Mouse (Mus musculus) hindbrain, embryonic 11.5 days (tissue): Measurements from ENCODE around the gene Thbs1. TPM values are rescaled to one million over a fixed set of nuclear protein-coding genes. Genes with fewer than 3 reads are reported as not detected.

Source experiments
- ATAC-seq: fragments of 200-750 bp; cut with Nextera tagmentation; 2 replicates; pipeline ENCODE4 v1.8.0; 2017; ENCODE audit warnings: mild to moderate bottlenecking, moderate TSS enrichment, moderate library complexity; ENCODE audit not compliant: low FRiP score
- DNase-seq: peaks from one replicate; pipeline ENCODE4 v3.0.0-alpha.2; 2015; ENCODE audit warnings: low spot score
- H3K27ac ChIP-seq: fragments of 300-500 bp; sonication (generic); 2 replicates; pipeline ENCODE4 v1.5.1; 2014; ENCODE audit warnings: mild to moderate bottlenecking, low read depth, low read length
- H3K27me3 ChIP-seq: fragments of 300-500 bp; sonication (generic); 2 replicates; pipeline ENCODE4 v1.6.1; 2014; ENCODE audit warnings: mild to moderate bottlenecking, low read length, moderate library complexity, mixed read lengths; ENCODE audit not compliant: control insufficient read depth, insufficient read depth
- H3K36me3 ChIP-seq: fragments of 300-500 bp; sonication (generic); 2 replicates; pipeline ENCODE4 v1.6.1; 2014; ENCODE audit warnings: mild to moderate bottlenecking, low read length, moderate library complexity, mixed read lengths; ENCODE audit not compliant: control insufficient read depth, insufficient read depth
- H3K4me1 ChIP-seq: fragments of 300-500 bp; sonication (generic); replicated peaks from 2 replicates; pipeline ENCODE4 v1.6.1; 2014; ENCODE audit warnings: low read length, mixed read lengths; ENCODE audit not compliant: control insufficient read depth, insufficient read depth
- H3K4me2 ChIP-seq: fragments of 300-500 bp; sonication (generic); replicated peaks from 2 replicates; pipeline ENCODE4 v1.6.1; 2014; ENCODE audit warnings: mild to moderate bottlenecking, low read depth, low read length
- H3K4me3 ChIP-seq: fragments of 300-500 bp; sonication (generic); 2 replicates; pipeline ENCODE4 v1.5.1; 2014; ENCODE audit warnings: low read depth, low read length
- H3K9ac ChIP-seq: fragments of 300-500 bp; sonication (generic); 2 replicates; pipeline ENCODE4 v1.6.1; 2014; ENCODE audit warnings: low read depth, low read length
- H3K9me3 ChIP-seq: fragments of 300-500 bp; sonication (generic); 2 replicates; pipeline ENCODE4 v1.6.1; 2016; ENCODE audit warnings: low read length; ENCODE audit not compliant: control insufficient read depth
- WGBS: fragments of 180-500 bp; shearing (Covaris S2); extraction: QIAGEN DNeasy Blood & Tissue Kit; methylation state at CpG from one replicate; pipeline ENCODE4 v1.1.7; 2014; 5-methylcytosine and 5-hydroxymethylcytosine counted together
- polyA plus RNA-seq: library from polyadenylated mRNA; unstranded; fragments of >200 nt; fragmentation: Nextera tagmentation; extraction: Ambion mirVana; gene quantifications from 2 replicates; pipeline ENCODE4 v1.2.1, GENCODE M21; 2014

Thbs1 gene
- polyA plus RNA-seq, 1 experiment from 2014 or later: 39.9 TPM

GRCm38 (mm10) chr2:118125211-118125939 is 13.7 kb downstream of the Thbs1 start:
- no peaks in the 10 kb centered on the region for H3K9me3 ChIP-seq
- no peak overlapping the region for H3K4me2 ChIP-seq
- H3K9ac ChIP-seq: no peak overlapping the region
- no peaks in the 10 kb centered on the region; the same call in 1 of the 2 replicates for H3K36me3 ChIP-seq
- ATAC-seq (no peak), DNase-seq (no peak)
- H3K27me3 ChIP-seq: no peaks in the 10 kb centered on the region
- H3K4me1 ChIP-seq: no peaks in the 10 kb centered on the region
- H3K27ac ChIP-seq: no peak overlapping the region
- H3K4me3 ChIP-seq: no peak overlapping the region
- 74% methylated on average over 11 of the region's 11 CpGs for WGBS

GRCm38 (mm10) chr2:118125943-118126470 is 14.3 kb downstream of the Thbs1 start:
- Histone ChIP-seq H3K27me3 (no peaks in the 10 kb centered on the region), H3K9me3 (no peaks in the 10 kb centered on the region), H3K4me1 (no peaks in the 10 kb centered on the region), H3K36me3 (no peaks in the 10 kb centered on the region; the same call in 1 of the 2 replicates), H3K9ac (no peak overlapping the region), H3K4me2 (no peak overlapping the region), H3K4me3 (no peak overlapping the region), H3K27ac (no peak overlapping the region)
- ATAC-seq: no peak
- DNase-seq: no peak
- 74% methylated on average over 7 of the region's 7 CpGs for WGBS

GRCm38 (mm10) chr2:118127516-118128288 is 16.0 kb downstream of the Thbs1 start:
- no peaks in the 10 kb centered on the region for H3K27me3 ChIP-seq
- DNase-seq (no peak), ATAC-seq (no peak)
- WGBS: 89% methylated on average over 5 of the region's 5 CpGs
- H3K9ac ChIP-seq: no peak overlapping the region
- H3K36me3 ChIP-seq: no peaks in the 10 kb centered on the region; the same call in 1 of the 2 replicates
- no peaks in the 10 kb centered on the region for H3K4me1 ChIP-seq
- no peak overlapping the region for H3K27ac ChIP-seq
- no peak overlapping the region for H3K4me3 ChIP-seq
- H3K9me3 ChIP-seq: no peaks in the 10 kb centered on the region
- H3K4me2 ChIP-seq: no peak overlapping the region

- ATAC-seq: no peak
- H3K4me1 ChIP-seq: no peaks in the 10 kb centered on the region
- H3K4me3 ChIP-seq: no peak overlapping the region
- H3K27ac ChIP-seq: no peak overlapping the region
- H3K27me3 ChIP-seq: no peaks in the 10 kb centered on the region
- H3K36me3 ChIP-seq: no peaks in the 10 kb centered on the region; the same call in 1 of the 2 replicates
- H3K9me3 ChIP-seq: no peaks in the 10 kb centered on the region
- WGBS: 87% methylated on average over 3 of the region's 3 CpGs
- H3K4me2 ChIP-seq: no peak overlapping the region
- DNase-seq: no peak
- H3K9ac ChIP-seq: no peak overlapping the region
Measured at GRCm38 (mm10) chr2:118128313-118128712, 16.6 kb downstream of the Thbs1 start.

- Histone ChIP-seq H3K27me3 (no peaks in the 10 kb centered on the region), H3K36me3 (no peaks in the 10 kb centered on the region), H3K4me3 (no peak overlapping the region), H3K27ac (no peak overlapping the region), H3K9ac (no peak overlapping the region), H3K4me2 (no peak overlapping the region), H3K4me1 (no peaks in the 10 kb centered on the region), H3K9me3 (no peaks in the 10 kb centered on the region)
- WGBS: 86% methylated on average over 9 of the region's 9 CpGs
- ATAC-seq: no peak
- DNase-seq: no peak
Measured at GRCm38 (mm10) chr2:118137071-118137470, 25.4 kb downstream of the Thbs1 start.

- Histone ChIP-seq H3K4me1 (no peaks in the 10 kb centered on the region), H3K27me3 (no peaks in the 10 kb centered on the region), H3K36me3 (no peaks in the 10 kb centered on the region), H3K9ac (no peak overlapping the region), H3K27ac (no peak overlapping the region), H3K4me2 (no peak overlapping the region), H3K4me3 (no peak overlapping the region), H3K9me3 (no peaks in the 10 kb centered on the region)
- ATAC-seq (no peak), DNase-seq (no peak)
- WGBS: 81% methylated on average over 2 of the region's 2 CpGs
Measured at GRCm38 (mm10) chr2:118137776-118138175, 26.1 kb downstream of the Thbs1 start.

GRCm38 (mm10) chr2:118139261-118139660 is 27.6 kb downstream of the Thbs1 start:
- Histone ChIP-seq H3K4me3 (no peak overlapping the region), H3K27ac (no peak overlapping the region), H3K9me3 (no peaks in the 10 kb centered on the region), H3K4me1 (no peaks in the 10 kb centered on the region), H3K9ac (no peak overlapping the region), H3K27me3 (no peaks in the 10 kb centered on the region), H3K4me2 (no peak overlapping the region), H3K36me3 (no peaks in the 10 kb centered on the region)
- DNase-seq: no peak
- WGBS: 93% methylated on average over 6 of the region's 6 CpGs
- no peak for ATAC-seq

GRCm38 (mm10) chr2:118141651-118142050 is 30.0 kb downstream of the Thbs1 start:
- H3K4me1 ChIP-seq: no peaks in the 10 kb centered on the region
- no peaks in the 10 kb centered on the region for H3K9me3 ChIP-seq
- H3K4me3 ChIP-seq: no peak overlapping the region
- H3K27me3 ChIP-seq: no peaks in the 10 kb centered on the region
- H3K27ac ChIP-seq: no peak overlapping the region
- DNase-seq (no peak), ATAC-seq (no peak)
- no peak overlapping the region for H3K9ac ChIP-seq
- no peaks in the 10 kb centered on the region for H3K36me3 ChIP-seq
- H3K4me2 ChIP-seq: no peak overlapping the region
- 95% methylated on average over 10 of the region's 10 CpGs for WGBS
